Mouse (Mus musculus) stomach, embryonic 15.5 days (tissue): ENCODE results near the gene Trpm1. TPM values are rescaled to one million over a fixed set of nuclear protein-coding genes. Genes with fewer than 3 reads are reported as not detected.

Experiments
- microRNA counts: library from miRNA; unstranded; fragments of <30 nt; microRNA quantifications from one replicate; lab custom pipeline; 2016
- microRNA-seq: library from miRNA; unstranded; fragments of <30 nt; microRNA quantifications from one replicate; pipeline ENCODE4, GENCODE M21; 2016
- polyA plus RNA-seq: library from polyadenylated mRNA; unstranded; fragments of >200 nt; fragmentation: Nextera tagmentation; extraction: Ambion mirVana; gene quantifications from 2 replicates; pipeline ENCODE4 v1.2.1, GENCODE M21; 2015

Gene Trpm1
- polyA plus RNA-seq, 1 experiment from 2014 or later: 0.18 TPM

MicroRNAs within 50 kb of the gene (microRNA counts, 519-probe panel; counts per million panel counts)
- not detected for microRNA mmu-miR-211 (lab: Ali Mortazavi, UCI)

Small RNA genes lying within 50 kb of the gene (microRNA-seq; reads per million reads assigned to microRNA genes)
- gene Mir211: 1.4 reads per million
- not detected for gene Mir6416

Other genes starting within 250 kb of the Trpm1 start
- 0.17 TPM in 1 of 2 replicates, not detected in the other for gene E030018B13Rik, start 237.0 kb upstream of the Trpm1 start, polyA plus RNA-seq
- gene Klf13, start 214.9 kb upstream of the Trpm1 start, polyA plus RNA-seq: 31.0 and 32.3 TPM in 2 replicates
- gene Mtmr10, start 133.8 kb downstream of the Trpm1 start, polyA plus RNA-seq: 9.5 and 10.4 TPM in 2 replicates
- 6.3 and 7.5 TPM in 2 replicates for gene Fan1, start 220.3 kb downstream of the Trpm1 start, polyA plus RNA-seq
- 42.6 and 46.6 TPM in 2 replicates for gene Mphosph10, start 238.4 kb downstream of the Trpm1 start, polyA plus RNA-seq
- 87.0 and 94.3 TPM in 2 replicates for gene Mcee, start 238.8 kb downstream of the Trpm1 start, polyA plus RNA-seq